Comparison of ENCODE assay signal across 8 mouse cellular contexts in genomic region chr6:72787948-72788891, GRCm38 (mm10). TPM values are rescaled to one million over a fixed set of nuclear protein-coding genes. Genes with fewer than 3 reads are reported as not detected.
DNase-seq lines count a peak whose midpoint lies in the region; ATAC-seq lines count a peak whose summit lies in the region.

No protein-coding gene starts in this region.

- peaks cover 5% of the 10 kb centered on the region for H3K36me3 ChIP-seq in lung, embryonic 16.5 days (ENCODE audit: control insufficient read depth, insufficient read depth, low read length)

- WGBS in lung, embryonic 16.5 days, result under 1% methylated on average over 60 of the region's 69 CpGs

- peak overlapping the region; percentile 89 for H3K9ac ChIP-seq in lung, embryonic 16.5 days (ENCODE audit: low read length)

- H3K4me1 ChIP-seq in lung, embryonic 16.5 days (replicated peaks; ENCODE audit: control insufficient read depth, insufficient read depth, low read length), result peaks cover 14% of the 10 kb centered on the region

- peak overlapping the region; percentile 93 for H3K27ac ChIP-seq in lung, embryonic 16.5 days (ENCODE audit: low read length)

- no peaks in the 10 kb centered on the region for H3K9me3 ChIP-seq in lung, embryonic 16.5 days (ENCODE audit: control insufficient read depth, low read length)

- H3K4me3 ChIP-seq in lung, embryonic 16.5 days (ENCODE audit: low read length), result peak overlapping the region; percentile 72

- peak overlapping the region; percentile 61 for H3K4me2 ChIP-seq in lung, embryonic 16.5 days (ENCODE audit: low read depth, low read length)

- DNase-seq in 3T3-L1 (ENCODE audit: low read depth, low spot score) (peak; percentile 68), R1 (ENCODE audit: low read depth, low spot score) (peak; percentile 81)
- DNase-seq in embryo, embryonic 9.5 days (ENCODE audit: extremely low spot score), result peak; percentile 85
- peak; percentile 47 to 53 for DNase-seq in heart, adult 9 months (ENCODE audit: low spot score in 2 of 2)
- DNase-seq in kidney, adult 8-10 months, result peak; percentile 19 to 24
- peak; percentile 47 for DNase-seq in ovary, postnatal 14 days (ENCODE audit: low spot score)
- DNase-seq in yolk sac, embryonic 10.5 days (ENCODE audit: low spot score), result peak; percentile 71

- peak; percentile 10 for ATAC-seq in lung, embryonic 16.5 days (ENCODE audit: low read depth)

- no peaks in the 10 kb centered on the region for H3K27me3 ChIP-seq in lung, embryonic 16.5 days (ENCODE audit: control insufficient read depth, insufficient read depth, low read depth, low read length)

RNA-seq across cellular contexts. Expression of gene Tcf7l1, which starts 0.8 kb away (rescaled TPM):
- 29.2 and 31.9 TPM in 2 replicates for polyA plus RNA-seq in lung, embryonic 16.5 days (2015; fragmentation: Nextera tagmentation; extraction: Ambion mirVana)

Comparison
In these comparisons a context has a peak if more than half of its experiments do, and no peak if none do; other contexts are left out.
1. Peak in every context shown above with its lines: DNase-seq, ATAC-seq, H3K4me3 ChIP-seq and H3K27ac ChIP-seq.
2. DNase-seq: peak in every context shown above with its lines; median percentile 85 in embryo, embryonic 9.5 days; 81 in R1; 71 in yolk sac, embryonic 10.5 days; 68 in 3T3-L1; 50 in heart, adult 9 months; 47 in ovary, postnatal 14 days; 22 in kidney, adult 8-10 months.